Mouse (Mus musculus): ENCODE data around the gene Coq9. TPM values are rescaled to one million over a fixed set of nuclear protein-coding genes. Genes with fewer than 3 reads are reported as not detected.

Gene Coq9
- polyA plus RNA-seq, 1 experiment from 2014 or later = 80.4 TPM

GRCm38 (mm10) chr8:94803551-94803950 is 34.6 kb upstream of the Coq9 start:
- Histone ChIP-seq H3K9me3 (ENCODE audit: control insufficient read depth, low read depth, low read length) (no peaks in the 10 kb centered on the region), H3K4me3 (ENCODE audit: low read depth, low read length) (no peak overlapping the region), H3K9ac (replicated peaks; ENCODE audit: low read depth, low read length) (no peak overlapping the region), H3K27me3 (ENCODE audit: control insufficient read depth, insufficient read depth, low read length) (no peaks in the 10 kb centered on the region), H3K27ac (ENCODE audit: low read length) (no peak overlapping the region), H3K36me3 (ENCODE audit: control insufficient read depth, insufficient read depth, low read length) (no peaks in the 10 kb centered on the region), H3K4me1 (ENCODE audit: control insufficient read depth, insufficient read depth, low read length) (no peaks in the 10 kb centered on the region), H3K4me2 (replicated peaks; ENCODE audit: low read depth, low read length) (no peak overlapping the region)
- no peak for ATAC-seq (ENCODE audit: insufficient number of reproducible peaks, insufficient read depth, low FRiP score, low read depth)
- 62% methylated on average over 6 of the region's 6 CpGs for WGBS

GRCm38 (mm10) chr8:94804546-94805340 is 33.4 kb upstream of the Coq9 start:
- Histone ChIP-seq H3K9me3 (ENCODE audit: control insufficient read depth, low read depth, low read length) (no peaks in the 10 kb centered on the region), H3K36me3 (ENCODE audit: control insufficient read depth, insufficient read depth, low read length) (no peaks in the 10 kb centered on the region), H3K9ac (replicated peaks; ENCODE audit: low read depth, low read length) (no peak overlapping the region), H3K4me1 (ENCODE audit: control insufficient read depth, insufficient read depth, low read length) (no peaks in the 10 kb centered on the region), H3K4me3 (ENCODE audit: low read depth, low read length) (no peak overlapping the region), H3K4me2 (replicated peaks; ENCODE audit: low read depth, low read length) (no peak overlapping the region), H3K27ac (ENCODE audit: low read length) (no peak overlapping the region), H3K27me3 (ENCODE audit: control insufficient read depth, insufficient read depth, low read length) (no peaks in the 10 kb centered on the region)
- 67% methylated on average over 10 of the region's 10 CpGs for WGBS
- no peak for ATAC-seq (ENCODE audit: insufficient number of reproducible peaks, insufficient read depth, low FRiP score, low read depth)

DNA sequence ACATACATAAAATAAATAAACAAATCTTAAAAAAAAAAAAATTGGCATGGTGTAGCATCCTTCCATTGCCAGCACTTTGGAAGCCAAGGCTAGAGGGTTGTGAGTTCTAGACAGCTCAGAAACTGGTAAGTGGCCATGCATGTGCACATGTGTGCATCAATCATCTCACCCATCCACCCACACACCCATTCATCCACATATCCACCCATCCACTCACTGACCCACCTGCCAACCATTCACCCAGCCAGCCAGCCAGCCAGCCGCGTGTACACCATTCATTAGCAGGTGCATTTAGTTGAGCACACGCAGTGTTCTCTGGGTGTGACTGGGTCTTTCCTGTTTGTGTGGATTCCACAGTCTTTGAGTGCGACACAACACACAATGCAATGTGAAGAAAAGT is 32.3 kb upstream of the Coq9 start:
- H3K9ac ChIP-seq (replicated peaks; ENCODE audit: low read depth, low read length) = no peak overlapping the region
- no peaks in the 10 kb centered on the region for H3K9me3 ChIP-seq (ENCODE audit: control insufficient read depth, low read depth, low read length)
- ATAC-seq (ENCODE audit: insufficient number of reproducible peaks, insufficient read depth, low FRiP score, low read depth) = no peak
- H3K4me2 ChIP-seq (replicated peaks; ENCODE audit: low read depth, low read length) = no peak overlapping the region
- no peaks in the 10 kb centered on the region for H3K27me3 ChIP-seq (ENCODE audit: control insufficient read depth, insufficient read depth, low read length)
- no peaks in the 10 kb centered on the region for H3K4me1 ChIP-seq (ENCODE audit: control insufficient read depth, insufficient read depth, low read length)
- no peak overlapping the region for H3K27ac ChIP-seq (ENCODE audit: low read length)
- 64% methylated on average over 4 of the region's 4 CpGs for WGBS
- H3K36me3 ChIP-seq (ENCODE audit: control insufficient read depth, insufficient read depth, low read length) = no peaks in the 10 kb centered on the region
- no peak overlapping the region for H3K4me3 ChIP-seq (ENCODE audit: low read depth, low read length)

DNA sequence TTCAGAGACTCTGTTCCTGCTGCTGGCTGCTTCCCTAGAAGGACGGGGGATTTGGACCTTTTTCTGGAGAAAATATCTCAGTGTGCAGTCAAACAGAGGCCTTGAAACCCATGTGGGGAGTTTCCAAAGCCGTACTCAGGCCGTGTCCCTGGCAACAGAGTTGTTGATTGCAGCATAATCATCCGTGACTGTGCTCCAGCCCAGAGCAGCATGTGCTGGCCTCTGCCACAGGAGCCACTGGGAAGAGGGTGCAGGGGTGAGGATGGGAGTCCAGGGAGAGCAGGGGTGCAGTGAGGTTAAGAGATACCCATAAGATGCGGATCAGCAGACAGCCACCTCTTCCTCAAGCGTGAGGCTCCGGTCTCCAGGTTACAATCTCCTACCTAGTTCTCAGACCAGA is 30.6 kb upstream of the Coq9 start:
- 0 out of 2 replicates have a peak, but pooled peaks cover under 1% of the 10 kb centered on the region for H3K4me1 ChIP-seq (ENCODE audit: control insufficient read depth, insufficient read depth, low read length)
- no peak for ATAC-seq (ENCODE audit: insufficient number of reproducible peaks, insufficient read depth, low FRiP score, low read depth)
- H3K4me3 ChIP-seq (ENCODE audit: low read depth, low read length) = no peak overlapping the region
- no peak overlapping the region for H3K9ac ChIP-seq (replicated peaks; ENCODE audit: low read depth, low read length)
- H3K9me3 ChIP-seq (ENCODE audit: control insufficient read depth, low read depth, low read length) = no peaks in the 10 kb centered on the region
- WGBS = 62% methylated on average over 7 of the region's 7 CpGs
- H3K27ac ChIP-seq (ENCODE audit: low read length) = no peak overlapping the region
- H3K4me2 ChIP-seq (replicated peaks; ENCODE audit: low read depth, low read length) = no peak overlapping the region
- H3K36me3 ChIP-seq (ENCODE audit: control insufficient read depth, insufficient read depth, low read length) = no peaks in the 10 kb centered on the region
- no peaks in the 10 kb centered on the region for H3K27me3 ChIP-seq (ENCODE audit: control insufficient read depth, insufficient read depth, low read length)

GRCm38 (mm10) chr8:94808372-94808771 is 29.7 kb upstream of the Coq9 start:
- no peaks in the 10 kb centered on the region for H3K27me3 ChIP-seq (ENCODE audit: control insufficient read depth, insufficient read depth, low read length)
- no peak overlapping the region for H3K4me2 ChIP-seq (replicated peaks; ENCODE audit: low read depth, low read length)
- WGBS = 65% methylated on average over 6 of the region's 6 CpGs
- H3K4me1 ChIP-seq (ENCODE audit: control insufficient read depth, insufficient read depth, low read length) = 0 out of 2 replicates have a peak, but pooled peaks cover 3% of the 10 kb centered on the region
- no peak overlapping the region for H3K4me3 ChIP-seq (ENCODE audit: low read depth, low read length)
- H3K36me3 ChIP-seq (ENCODE audit: control insufficient read depth, insufficient read depth, low read length) = no peaks in the 10 kb centered on the region
- H3K9ac ChIP-seq (replicated peaks; ENCODE audit: low read depth, low read length) = no peak overlapping the region
- no peak for ATAC-seq (ENCODE audit: insufficient number of reproducible peaks, insufficient read depth, low FRiP score, low read depth)
- no peak overlapping the region for H3K27ac ChIP-seq (ENCODE audit: low read length)
- H3K9me3 ChIP-seq (ENCODE audit: control insufficient read depth, low read depth, low read length) = no peaks in the 10 kb centered on the region

DNA sequence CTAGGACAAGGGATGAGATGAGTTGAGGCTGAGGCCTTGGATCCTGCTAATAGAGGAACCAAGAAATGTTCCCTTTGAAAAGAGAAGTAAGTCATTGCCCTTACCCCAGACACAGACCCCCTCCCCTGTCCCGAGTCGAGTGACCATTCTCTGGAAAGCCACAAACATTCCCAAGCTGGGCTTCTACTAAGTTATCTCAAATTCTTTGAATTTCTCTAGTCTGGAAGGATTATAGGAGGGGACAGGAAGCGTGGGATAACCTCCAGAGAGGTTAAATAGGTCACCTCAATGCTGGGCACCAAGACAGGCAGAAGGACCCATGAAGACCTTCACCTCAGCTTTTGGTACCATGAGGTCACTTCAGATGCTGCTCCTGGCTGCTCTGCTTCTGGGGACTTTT is 28.0 kb upstream of the Coq9 start, which contains the start of gene Ccl17:
Gene Ccl17 (plus strand): TSS at position 301 of the 400 bp plus-strand sequence.
- Histone ChIP-seq H3K36me3 (ENCODE audit: control insufficient read depth, insufficient read depth, low read length) (no peaks in the 10 kb centered on the region), H3K4me2 (replicated peaks; ENCODE audit: low read depth, low read length) (no peak within 1 kb of the TSS), H3K27ac (ENCODE audit: low read length) (no peak within 1 kb of the TSS), H3K4me3 (ENCODE audit: low read depth, low read length) (no peak within 1 kb of the TSS), H3K27me3 (ENCODE audit: control insufficient read depth, insufficient read depth, low read length) (no peaks in the 10 kb centered on the region), H3K4me1 (ENCODE audit: control insufficient read depth, insufficient read depth, low read length) (0 out of 2 replicates have a peak, but pooled peaks cover 3% of the 10 kb centered on the region), H3K9ac (replicated peaks; ENCODE audit: low read depth, low read length) (no peak within 1 kb of the TSS), H3K9me3 (ENCODE audit: control insufficient read depth, low read depth, low read length) (no peaks in the 10 kb centered on the region)
- ATAC-seq (ENCODE audit: insufficient number of reproducible peaks, insufficient read depth, low FRiP score, low read depth) = no peak
- WGBS = 40% methylated on average over 3 of the region's 3 CpGs

GRCm38 (mm10) chr8:94810855-94811254 is 27.3 kb upstream of the Coq9 start:
- no peak overlapping the region for H3K4me2 ChIP-seq (replicated peaks; ENCODE audit: low read depth, low read length)
- WGBS = 70% methylated on average over 5 of the region's 5 CpGs
- no peak for ATAC-seq (ENCODE audit: insufficient number of reproducible peaks, insufficient read depth, low FRiP score, low read depth)

DNA sequence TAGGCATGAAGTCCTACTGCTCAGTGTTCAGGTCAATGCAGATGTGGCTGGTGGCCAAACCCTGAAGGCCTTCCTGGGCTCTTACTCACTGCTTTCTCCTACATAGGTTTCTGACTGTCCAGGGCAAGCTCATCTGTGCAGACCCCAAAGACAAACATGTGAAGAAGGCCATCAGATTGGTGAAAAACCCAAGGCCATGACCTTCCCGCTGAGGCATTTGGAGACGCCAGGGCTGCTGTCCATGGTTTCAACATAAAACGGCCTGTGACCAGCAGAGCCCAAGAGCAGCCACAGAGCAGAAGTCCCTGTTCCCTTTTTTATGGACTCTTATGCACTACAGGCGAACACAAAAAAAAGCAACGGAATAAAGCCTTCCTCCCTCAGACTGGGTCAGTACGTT is 26.5 kb upstream of the Coq9 start:
- H3K36me3 ChIP-seq (ENCODE audit: control insufficient read depth, insufficient read depth, low read length) = no peaks in the 10 kb centered on the region
- H3K4me3 ChIP-seq (ENCODE audit: low read depth, low read length) = no peak overlapping the region
- 0 out of 2 replicates have a peak, but pooled peaks cover 3% of the 10 kb centered on the region for H3K4me1 ChIP-seq (ENCODE audit: control insufficient read depth, insufficient read depth, low read length)
- H3K9me3 ChIP-seq (ENCODE audit: control insufficient read depth, low read depth, low read length) = no peaks in the 10 kb centered on the region
- ATAC-seq (ENCODE audit: insufficient number of reproducible peaks, insufficient read depth, low FRiP score, low read depth) = no peak
- 59% methylated on average over 6 of the region's 6 CpGs for WGBS
- no peak overlapping the region for H3K27ac ChIP-seq (ENCODE audit: low read length)
- H3K9ac ChIP-seq (replicated peaks; ENCODE audit: low read depth, low read length) = no peak overlapping the region
- no peak overlapping the region for H3K4me2 ChIP-seq (replicated peaks; ENCODE audit: low read depth, low read length)
- H3K27me3 ChIP-seq (ENCODE audit: control insufficient read depth, insufficient read depth, low read length) = no peaks in the 10 kb centered on the region

More at GRCm38 (mm10) chr8:94810855-94811254, 27.3 kb upstream of the Coq9 start:
- no peak overlapping the region for H3K27ac ChIP-seq (ENCODE audit: low read length)
- no peak overlapping the region for H3K9ac ChIP-seq (replicated peaks; ENCODE audit: low read depth, low read length)
- no peaks in the 10 kb centered on the region for H3K9me3 ChIP-seq (ENCODE audit: control insufficient read depth, low read depth, low read length)
- H3K4me3 ChIP-seq (ENCODE audit: low read depth, low read length) = no peak overlapping the region
- H3K27me3 ChIP-seq (ENCODE audit: control insufficient read depth, insufficient read depth, low read length) = no peaks in the 10 kb centered on the region
- H3K4me1 ChIP-seq (ENCODE audit: control insufficient read depth, insufficient read depth, low read length) = 0 out of 2 replicates have a peak, but pooled peaks cover 3% of the 10 kb centered on the region
- no peaks in the 10 kb centered on the region for H3K36me3 ChIP-seq (ENCODE audit: control insufficient read depth, insufficient read depth, low read length)
